Mouse (Mus musculus): ENCODE results near the gene E030025P04Rik.

DNA sequence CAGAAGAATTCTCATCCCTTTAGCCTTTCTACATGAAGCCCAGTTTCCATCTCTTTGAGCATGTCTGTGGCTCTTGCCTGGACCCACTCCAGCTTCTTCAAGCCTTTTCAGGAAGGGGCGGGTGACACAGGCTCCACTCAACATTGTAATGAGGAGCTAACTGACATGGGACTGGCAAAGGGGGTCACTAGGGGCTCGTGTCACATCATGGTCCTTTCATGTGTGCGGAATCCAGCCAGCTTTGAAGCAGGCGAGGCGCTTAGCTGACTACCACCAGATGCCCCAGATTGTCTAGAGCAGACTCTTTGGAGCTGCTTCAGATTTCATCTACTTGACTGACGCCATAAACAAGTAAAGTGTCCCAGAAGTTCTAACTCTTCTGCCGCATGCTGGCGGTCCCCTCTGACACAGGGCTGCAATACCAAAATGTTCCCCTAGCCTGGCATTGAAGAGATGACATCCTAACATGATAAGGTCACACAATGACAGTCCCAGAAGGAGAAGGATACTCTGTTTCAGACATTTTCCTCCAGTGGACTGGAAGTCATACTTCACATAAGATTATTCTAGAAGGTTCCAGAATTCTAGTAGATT lies 31.3 kb upstream of the E030025P04Rik start:
- TF ChIP-seq CTCF (IDR thresholded peaks at IDR 0.05; ENCODE audit: insufficient read depth, low read depth, low read length) (no peak), POLR2A (IDR thresholded peaks at IDR 0.05; ENCODE audit: insufficient read depth, low read depth, low read length) (no peak)

All from olfactory bulb, adult 2 months (tissue).